Mouse (Mus musculus): ENCODE measurements around the gene Mill1. TPM values are rescaled to one million over a fixed set of nuclear protein-coding genes. Genes with fewer than 3 reads are reported as not detected.
"Not testable (repeated sequence)": the region's sequence is repeated elsewhere in the genome, so short reads cannot be mapped to it uniquely, and the experiment has no call there.

Mill1 gene
- total RNA-seq (2014; fragmentation: Nextera tagmentation) (not detected in 2 replicates), total RNA-seq (2017) (0.16 TPM in 1 of 2 replicates, not detected in the other), polyA plus RNA-seq (2012) (not detected in 2 replicates)

DNA sequence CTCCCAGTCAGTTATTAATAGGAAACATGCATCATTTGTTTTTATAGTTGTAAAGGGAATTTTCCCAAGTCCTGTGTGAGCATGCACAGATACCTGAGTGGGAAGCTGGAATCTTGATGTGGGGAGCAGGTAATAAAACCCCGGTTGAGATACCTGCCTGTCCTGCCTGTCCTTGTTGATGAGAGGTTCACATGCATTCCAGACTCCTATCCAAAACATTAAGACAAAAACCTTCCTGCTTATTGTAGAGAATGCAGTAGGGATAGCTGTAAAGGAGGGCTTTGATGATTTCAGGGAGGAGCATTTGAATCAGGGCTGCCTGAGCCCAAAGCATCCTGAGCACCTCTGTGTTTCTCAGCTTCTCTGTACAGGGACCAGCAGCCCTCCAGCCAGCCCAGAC lies at the start of gene Mill1:
TSS of gene Mill1 (plus strand) at position 301 of the 400 bp plus-strand sequence.
- H3K36me3 ChIP-seq (replicated peaks) = no peaks in the 10 kb centered on the region
- ATAC-seq (ENCODE audit: extremely low read depth, insufficient number of reproducible peaks, low FRiP score, poor library complexity, severe bottlenecking) (no peak), DNase-seq (ENCODE audit: low spot score) (no peak)
- H3K9me3 ChIP-seq (replicated peaks) = no peaks in the 10 kb centered on the region
- peaks cover 14% of the 10 kb centered on the region for H3K4me1 ChIP-seq (ENCODE audit: insufficient read depth, low read depth, low read length)
- no peaks in the 10 kb centered on the region for H3K27me3 ChIP-seq (ENCODE audit: insufficient read depth, low read length)
- no peak within 1 kb of the TSS for H3K4me3 ChIP-seq (ENCODE audit: low read depth, low read length)
- TF ChIP-seq POLR2AphosphoS5 (IDR thresholded peaks at IDR 0.05; ENCODE audit: insufficient replicate concordance, low read depth, low read length) (no peak), CTCF (IDR thresholded peaks at IDR 0.05; ENCODE audit: low read depth, low read length) (no peak), GATA2 (IDR thresholded peaks at IDR 0.05; ENCODE audit: borderline replicate concordance, low read depth, low read length) (no peak), TAL1 (conservative IDR thresholded peaks at IDR 0.05; ENCODE audit: low read depth, low read length) (no peak), GATA1 (IDR thresholded peaks at IDR 0.05; ENCODE audit: borderline replicate concordance, low read length) (no peak)

GRCm38 (mm10) chr7:18210938-18211337 lies 34.2 kb upstream of the Mill1 start:
- no peak for ATAC-seq (ENCODE audit: extremely low read depth, insufficient number of reproducible peaks, low FRiP score, poor library complexity, severe bottlenecking)
- Histone ChIP-seq H3K4me1 (ENCODE audit: insufficient read depth, low read depth, low read length) (no peaks in the 10 kb centered on the region), H3K36me3 (replicated peaks) (no peaks in the 10 kb centered on the region), H3K9me3 (replicated peaks) (no peaks in the 10 kb centered on the region), H3K4me3 (ENCODE audit: low read depth, low read length) (no peak overlapping the region), H3K27me3 (ENCODE audit: insufficient read depth, low read length) (no peaks in the 10 kb centered on the region)
- DNase-seq (ENCODE audit: low spot score) = no peak
- no peak for TF ChIP-seq GATA1 (IDR thresholded peaks at IDR 0.05; ENCODE audit: borderline replicate concordance, low read length)
- no peak; the same call in 1 of the 2 replicates for TF ChIP-seq GATA2 (IDR thresholded peaks at IDR 0.05; ENCODE audit: borderline replicate concordance, low read depth, low read length)
- TF ChIP-seq TAL1 (conservative IDR thresholded peaks at IDR 0.05; ENCODE audit: low read depth, low read length) = no peak
- no peak for TF ChIP-seq CTCF (IDR thresholded peaks at IDR 0.05; ENCODE audit: low read depth, low read length)
- TF ChIP-seq POLR2AphosphoS5 (IDR thresholded peaks at IDR 0.05; ENCODE audit: insufficient replicate concordance, low read depth, low read length) = no peak

- H3K27me3 ChIP-seq (ENCODE audit: insufficient read depth, low read length) = no peaks in the 10 kb centered on the region
- ATAC-seq (ENCODE audit: extremely low read depth, insufficient number of reproducible peaks, low FRiP score, poor library complexity, severe bottlenecking) (no peak), DNase-seq (ENCODE audit: low spot score) (no peak)
- no peak overlapping the region for H3K4me3 ChIP-seq (ENCODE audit: low read depth, low read length)
- no peaks in the 10 kb centered on the region for H3K36me3 ChIP-seq (replicated peaks)
- TF ChIP-seq GATA1 (IDR thresholded peaks at IDR 0.05; ENCODE audit: borderline replicate concordance, low read length) = no peak
- no peak for TF ChIP-seq TAL1 (conservative IDR thresholded peaks at IDR 0.05; ENCODE audit: low read depth, low read length)
- no peak for TF ChIP-seq CTCF (IDR thresholded peaks at IDR 0.05; ENCODE audit: low read depth, low read length)
- no peak for TF ChIP-seq POLR2AphosphoS5 (IDR thresholded peaks at IDR 0.05; ENCODE audit: insufficient replicate concordance, low read depth, low read length)
- TF ChIP-seq GATA2 (IDR thresholded peaks at IDR 0.05; ENCODE audit: borderline replicate concordance, low read depth, low read length) = no peak
- H3K9me3 ChIP-seq (replicated peaks) = no peaks in the 10 kb centered on the region
- no peaks in the 10 kb centered on the region for H3K4me1 ChIP-seq (ENCODE audit: insufficient read depth, low read depth, low read length)
Measured at GRCm38 (mm10) chr7:18214699-18215098, 30.4 kb upstream of the Mill1 start.

GRCm38 (mm10) chr7:18238561-18238960 lies 6.6 kb upstream of the Mill1 start:
- no peak for TF ChIP-seq POLR2AphosphoS5 (IDR thresholded peaks at IDR 0.05; ENCODE audit: insufficient replicate concordance, low read depth, low read length)
- TF ChIP-seq GATA1 (IDR thresholded peaks at IDR 0.05; ENCODE audit: borderline replicate concordance, low read length) = no peak
- no peak for TF ChIP-seq GATA2 (IDR thresholded peaks at IDR 0.05; ENCODE audit: borderline replicate concordance, low read depth, low read length)
- no peak for TF ChIP-seq TAL1 (conservative IDR thresholded peaks at IDR 0.05; ENCODE audit: low read depth, low read length)
- no peak for TF ChIP-seq CTCF (IDR thresholded peaks at IDR 0.05; ENCODE audit: low read depth, low read length)
- Histone ChIP-seq H3K4me3 (ENCODE audit: low read depth, low read length) (no peak overlapping the region), H3K27me3 (ENCODE audit: insufficient read depth, low read length) (no peaks in the 10 kb centered on the region), H3K4me1 (ENCODE audit: insufficient read depth, low read depth, low read length) (peaks cover 14% of the 10 kb centered on the region), H3K9me3 (replicated peaks) (no peaks in the 10 kb centered on the region), H3K36me3 (replicated peaks) (no peaks in the 10 kb centered on the region)
- ATAC-seq (ENCODE audit: extremely low read depth, insufficient number of reproducible peaks, low FRiP score, poor library complexity, severe bottlenecking) (no peak), DNase-seq (ENCODE audit: low spot score) (no peak)

GRCm38 (mm10) chr7:18241217-18241616 lies 3.9 kb upstream of the Mill1 start:
- Histone ChIP-seq H3K4me3 (ENCODE audit: low read depth, low read length) (peak overlapping the region; percentile 51; the same call in 1 of the 2 replicates), H3K9me3 (replicated peaks) (no peaks in the 10 kb centered on the region), H3K4me1 (ENCODE audit: insufficient read depth, low read depth, low read length) (peaks cover 14% of the 10 kb centered on the region), H3K36me3 (replicated peaks) (no peaks in the 10 kb centered on the region), H3K27me3 (ENCODE audit: insufficient read depth, low read length) (no peaks in the 10 kb centered on the region)
- no peak for DNase-seq (ENCODE audit: low spot score)
- no peak for TF ChIP-seq POLR2AphosphoS5 (IDR thresholded peaks at IDR 0.05; ENCODE audit: insufficient replicate concordance, low read depth, low read length)
- TF ChIP-seq CTCF (IDR thresholded peaks at IDR 0.05; ENCODE audit: low read depth, low read length) = no peak
- TF ChIP-seq GATA2 (IDR thresholded peaks at IDR 0.05; ENCODE audit: borderline replicate concordance, low read depth, low read length) = no peak
- no peak for TF ChIP-seq GATA1 (IDR thresholded peaks at IDR 0.05; ENCODE audit: borderline replicate concordance, low read length)
- TF ChIP-seq TAL1 (conservative IDR thresholded peaks at IDR 0.05; ENCODE audit: low read depth, low read length) = no peak
- ATAC-seq (ENCODE audit: extremely low read depth, insufficient number of reproducible peaks, low FRiP score, poor library complexity, severe bottlenecking) = no peak; the same call in 1 of the 2 replicates

DNA sequence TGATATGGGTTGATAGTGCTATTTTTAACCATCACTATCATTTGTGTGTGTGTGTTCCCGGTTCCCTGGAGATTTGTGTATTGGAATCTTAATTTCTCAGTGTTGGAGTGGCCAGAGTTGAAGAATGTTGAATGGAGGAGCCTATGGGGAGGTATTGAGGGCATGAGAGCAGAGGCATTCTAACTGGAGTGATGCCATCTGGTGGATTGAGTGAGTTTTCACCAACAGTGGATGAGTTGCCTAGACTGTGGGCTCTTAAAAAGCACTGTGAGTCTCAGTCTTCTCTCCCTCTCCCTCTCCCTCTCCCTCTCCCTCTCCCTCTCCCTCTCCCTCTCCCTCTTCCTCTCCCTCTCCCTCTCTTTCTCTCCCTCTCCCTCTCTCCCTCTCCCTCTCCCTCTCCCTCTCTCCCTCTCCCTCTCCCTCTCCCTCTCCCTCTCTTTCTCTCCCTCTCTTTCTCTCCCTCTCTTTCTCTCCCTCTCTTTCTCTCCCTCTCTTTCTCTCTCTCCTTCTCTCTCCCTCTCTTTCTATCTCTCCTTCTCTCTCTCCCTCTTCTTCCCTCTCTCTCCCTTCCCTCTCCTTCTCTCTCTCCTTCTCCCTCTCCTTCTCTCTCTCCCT lies 1.1 kb upstream of the Mill1 start:
- H3K27me3 ChIP-seq (ENCODE audit: insufficient read depth, low read length); H3K36me3 ChIP-seq (replicated peaks); ATAC-seq (ENCODE audit: extremely low read depth, insufficient number of reproducible peaks, low FRiP score, poor library complexity, severe bottlenecking); H3K4me3 ChIP-seq (ENCODE audit: low read depth, low read length); DNase-seq (ENCODE audit: low spot score); H3K9me3 ChIP-seq (replicated peaks): not testable (repeated sequence)
- peaks cover 14% of the 10 kb centered on the region for H3K4me1 ChIP-seq (ENCODE audit: insufficient read depth, low read depth, low read length)

All from G1E (cell line).